Mouse (Mus musculus): ENCODE results near the gene Cabp1. TPM values are rescaled to one million over a fixed set of nuclear protein-coding genes. Genes with fewer than 3 reads are reported as not detected.
A peak's percentile ranks its signal among the peaks of the same experiment; 100 is the strongest.

The Cabp1 gene
- polyA plus RNA-seq, 1 experiment = 444 TPM

- peaks cover 6% of the 10 kb centered on the region for H3K4me1 ChIP-seq (ENCODE audit: control insufficient read depth, insufficient read depth, low read length)
These were observed 10.7 kb downstream of the Cabp1 start for GRCm38 (mm10) chr5:115183482-115183881.

DNA sequence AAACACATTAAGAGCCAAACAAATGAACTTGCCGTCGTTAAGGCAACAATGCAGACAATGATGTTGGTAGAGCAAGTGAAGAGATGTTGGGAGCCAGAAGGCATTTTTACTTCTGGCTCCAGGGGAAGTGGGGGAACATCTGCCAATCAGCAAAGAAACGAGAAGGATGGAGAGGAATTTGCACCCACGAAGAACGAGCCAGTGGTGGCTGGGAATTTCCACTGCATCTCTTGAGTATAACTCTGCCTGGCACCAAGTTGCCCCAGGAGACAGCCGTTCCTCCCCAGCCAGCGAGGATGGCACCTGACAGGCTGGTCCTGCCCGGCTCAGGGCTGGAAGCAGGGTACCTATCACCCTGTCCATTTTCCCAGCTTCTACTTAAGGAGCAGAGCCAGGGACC, 11.3 kb downstream of the Cabp1 start:
- TF ChIP-seq POLR2A (IDR thresholded peaks at IDR 0.05; ENCODE audit: extremely low read depth, insufficient read depth, low read length) (no peak), CTCF (IDR thresholded peaks at IDR 0.05; ENCODE audit: extremely low read depth, insufficient read depth, low read length) (no peak)
- 0 out of 2 replicates have a peak overlapping the region, but pooled peaks have one; percentile 8 for H3K27ac ChIP-seq (ENCODE audit: insufficient read depth, low read length)
- peaks cover 6% of the 10 kb centered on the region for H3K4me1 ChIP-seq (ENCODE audit: control insufficient read depth, insufficient read depth, low read length)
- H3K4me3 ChIP-seq (ENCODE audit: insufficient read depth, low read length) = no peak overlapping the region

More at GRCm38 (mm10) chr5:115183482-115183881, 10.7 kb downstream of the Cabp1 start:
- no peak overlapping the region for H3K4me3 ChIP-seq (ENCODE audit: insufficient read depth, low read length)
- TF ChIP-seq CTCF (IDR thresholded peaks at IDR 0.05; ENCODE audit: extremely low read depth, insufficient read depth, low read length) (no peak), POLR2A (IDR thresholded peaks at IDR 0.05; ENCODE audit: extremely low read depth, insufficient read depth, low read length) (no peak)
- no peak overlapping the region for H3K27ac ChIP-seq (ENCODE audit: insufficient read depth, low read length)

- no peak overlapping the region for H3K4me3 ChIP-seq (ENCODE audit: insufficient read depth, low read length)
- H3K4me1 ChIP-seq (ENCODE audit: control insufficient read depth, insufficient read depth, low read length) = peaks cover 3% of the 10 kb centered on the region
- H3K27ac ChIP-seq (ENCODE audit: insufficient read depth, low read length) = no peak overlapping the region
- TF ChIP-seq POLR2A (IDR thresholded peaks at IDR 0.05; ENCODE audit: extremely low read depth, insufficient read depth, low read length) (no peak), CTCF (IDR thresholded peaks at IDR 0.05; ENCODE audit: extremely low read depth, insufficient read depth, low read length) (no peak)
These were observed 12.8 kb downstream of the Cabp1 start for GRCm38 (mm10) chr5:115181248-115181940.

- Histone ChIP-seq H3K4me3 (ENCODE audit: insufficient read depth, low read length) (no peak overlapping the region), H3K4me1 (ENCODE audit: control insufficient read depth, insufficient read depth, low read length) (peaks cover 3% of the 10 kb centered on the region; the same call in 1 of the 2 replicates), H3K27ac (ENCODE audit: insufficient read depth, low read length) (no peak overlapping the region)
- no peak for TF ChIP-seq CTCF (IDR thresholded peaks at IDR 0.05; ENCODE audit: extremely low read depth, insufficient read depth, low read length)
- TF ChIP-seq POLR2A (IDR thresholded peaks at IDR 0.05; ENCODE audit: extremely low read depth, insufficient read depth, low read length) = no peak
These were observed 14.6 kb downstream of the Cabp1 start for GRCm38 (mm10) chr5:115179596-115179995.

GRCm38 (mm10) chr5:115177866-115178265, 16.3 kb downstream of the Cabp1 start:
- TF ChIP-seq CTCF (IDR thresholded peaks at IDR 0.05; ENCODE audit: extremely low read depth, insufficient read depth, low read length) (no peak), POLR2A (IDR thresholded peaks at IDR 0.05; ENCODE audit: extremely low read depth, insufficient read depth, low read length) (no peak)
- no peak overlapping the region for H3K27ac ChIP-seq (ENCODE audit: insufficient read depth, low read length)
- no peak overlapping the region for H3K4me3 ChIP-seq (ENCODE audit: insufficient read depth, low read length)
- H3K4me1 ChIP-seq (ENCODE audit: control insufficient read depth, insufficient read depth, low read length) = peaks cover 3% of the 10 kb centered on the region; the same call in 1 of the 2 replicates

DNA sequence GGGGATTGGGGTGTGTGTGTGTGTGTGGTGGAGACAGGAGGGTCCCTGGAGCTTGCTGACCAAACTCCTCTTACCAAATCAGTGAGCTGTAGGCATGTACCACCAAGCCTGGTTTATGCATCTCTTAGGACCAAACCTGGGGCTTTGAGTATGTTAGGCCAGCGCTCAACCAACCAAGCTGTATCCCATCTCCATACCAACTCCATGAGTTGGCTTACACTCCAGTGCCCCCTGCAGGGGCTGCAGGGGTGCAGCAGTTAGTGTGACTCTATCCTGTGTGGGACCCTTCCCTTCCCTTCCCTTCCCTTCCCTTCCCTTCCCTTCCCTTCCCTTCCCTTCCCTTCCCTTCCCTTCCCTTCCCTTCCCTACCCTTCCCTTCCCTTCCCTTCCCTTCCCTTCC, 19.6 kb downstream of the Cabp1 start:
- no peak overlapping the region for H3K4me3 ChIP-seq (ENCODE audit: insufficient read depth, low read length)
- no peaks in the 10 kb centered on the region; the same call in 1 of the 2 replicates for H3K4me1 ChIP-seq (ENCODE audit: control insufficient read depth, insufficient read depth, low read length)
- no peak overlapping the region for H3K27ac ChIP-seq (ENCODE audit: insufficient read depth, low read length)
- TF ChIP-seq CTCF (IDR thresholded peaks at IDR 0.05; ENCODE audit: extremely low read depth, insufficient read depth, low read length) = 0 out of 2 replicates have a peak, but pooled peaks have one; percentile 4
- no peak for TF ChIP-seq POLR2A (IDR thresholded peaks at IDR 0.05; ENCODE audit: extremely low read depth, insufficient read depth, low read length)

DNA sequence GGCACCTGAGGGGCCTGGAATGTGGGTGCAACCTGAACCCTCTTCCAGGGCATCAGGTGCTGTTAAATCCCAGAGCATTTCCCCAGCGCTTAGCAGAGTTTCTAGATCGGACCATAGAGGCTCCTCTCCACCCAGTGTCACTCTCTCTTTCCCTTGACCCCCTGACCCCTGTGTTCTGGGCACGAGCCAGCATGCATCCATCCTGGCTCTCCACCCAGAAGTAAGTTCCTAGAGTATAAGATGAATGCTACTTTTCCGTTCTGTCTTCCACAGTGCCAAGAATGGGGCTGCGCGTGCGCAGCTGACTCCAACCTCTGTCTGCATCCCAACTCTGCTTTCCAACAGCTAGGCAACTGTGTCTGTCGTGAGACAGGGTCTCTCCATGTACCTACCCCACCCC, 24.0 kb downstream of the Cabp1 start:
- TF ChIP-seq CTCF (IDR thresholded peaks at IDR 0.05; ENCODE audit: extremely low read depth, insufficient read depth, low read length) (no peak), POLR2A (IDR thresholded peaks at IDR 0.05; ENCODE audit: extremely low read depth, insufficient read depth, low read length) (no peak)
- no peak overlapping the region for H3K4me3 ChIP-seq (ENCODE audit: insufficient read depth, low read length)

GRCm38 (mm10) chr5:115168641-115169415, 25.4 kb downstream of the Cabp1 start:
- no peaks in the 10 kb centered on the region for H3K4me1 ChIP-seq (ENCODE audit: control insufficient read depth, insufficient read depth, low read length)
- TF ChIP-seq POLR2A (IDR thresholded peaks at IDR 0.05; ENCODE audit: extremely low read depth, insufficient read depth, low read length) = no peak
- TF ChIP-seq CTCF (IDR thresholded peaks at IDR 0.05; ENCODE audit: extremely low read depth, insufficient read depth, low read length) = no peak
- H3K4me3 ChIP-seq (ENCODE audit: insufficient read depth, low read length) = no peak overlapping the region
- no peak overlapping the region for H3K27ac ChIP-seq (ENCODE audit: insufficient read depth, low read length)

More for the DNA sequence above, 24.0 kb downstream of the Cabp1 start:
- no peak overlapping the region for H3K27ac ChIP-seq (ENCODE audit: insufficient read depth, low read length)
- H3K4me1 ChIP-seq (ENCODE audit: control insufficient read depth, insufficient read depth, low read length) = no peaks in the 10 kb centered on the region

DNA sequence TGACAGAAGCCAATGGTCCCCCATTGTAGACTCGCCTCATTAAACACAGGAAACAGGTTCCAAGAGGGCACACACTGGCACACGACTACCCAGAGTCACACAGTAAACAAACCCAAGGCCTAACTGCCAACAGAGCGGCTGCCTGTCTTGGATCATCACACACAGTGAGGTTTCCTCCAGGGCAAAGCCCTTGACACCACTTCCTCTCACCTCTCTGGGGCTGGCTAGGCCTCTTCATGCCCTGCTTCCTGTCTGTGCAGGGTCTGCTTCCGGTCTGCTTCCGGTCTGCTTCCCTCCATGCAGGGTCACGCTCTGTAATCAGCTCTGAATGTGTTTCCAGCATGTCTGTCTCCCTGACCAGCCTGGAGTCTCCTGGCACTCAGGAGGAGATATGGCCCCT, 26.8 kb downstream of the Cabp1 start:
- no peak overlapping the region for H3K27ac ChIP-seq (ENCODE audit: insufficient read depth, low read length)
- H3K4me3 ChIP-seq (ENCODE audit: insufficient read depth, low read length) = no peak overlapping the region
- no peaks in the 10 kb centered on the region for H3K4me1 ChIP-seq (ENCODE audit: control insufficient read depth, insufficient read depth, low read length)
- no peak for TF ChIP-seq CTCF (IDR thresholded peaks at IDR 0.05; ENCODE audit: extremely low read depth, insufficient read depth, low read length)
- TF ChIP-seq POLR2A (IDR thresholded peaks at IDR 0.05; ENCODE audit: extremely low read depth, insufficient read depth, low read length) = no peak
